Mouse (Mus musculus) thymus, postnatal 0 days (tissue): ENCODE data around the gene Vmn1r63. TPM values are rescaled to one million over a fixed set of nuclear protein-coding genes. Genes with fewer than 3 reads are reported as not detected.
"Not testable (repeated sequence)": the region's sequence is repeated elsewhere in the genome, so short reads cannot be mapped to it uniquely, and the experiment has no call there.

Experiments used
- DNase-seq: peaks from one replicate; pipeline ENCODE4 v3.0.0-alpha.2; 2015; ENCODE audit warnings: low spot score
- polyA plus RNA-seq: library from polyadenylated mRNA; unstranded; fragments of >200 nt; fragmentation: Nextera tagmentation; extraction: Ambion mirVana; gene quantifications from 2 replicates; pipeline ENCODE4 v1.2.1, GENCODE M21; 2015

Vmn1r63 gene
- not detected in 2 replicates for polyA plus RNA-seq

DNA sequence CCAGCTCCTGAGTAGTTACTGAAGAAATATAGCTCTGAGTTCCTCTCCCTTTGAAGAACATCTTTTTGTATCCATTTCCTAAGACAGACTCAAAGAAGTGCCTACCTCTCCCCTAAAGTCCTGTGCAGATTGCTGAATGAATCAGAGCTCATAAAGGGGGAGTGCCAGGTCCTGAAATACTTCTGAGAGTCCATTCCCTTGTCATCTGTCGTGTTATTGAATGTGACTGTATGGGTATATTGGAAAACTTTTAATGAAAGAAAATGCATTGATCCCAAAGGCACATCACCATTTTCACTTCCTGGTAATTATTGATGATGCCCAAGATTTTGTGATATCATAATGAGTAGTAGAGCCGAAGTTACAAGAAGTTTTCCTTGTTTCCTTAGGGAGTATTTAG, at the start of gene Vmn1r63:
Vmn1r63 (minus strand) TSS at position 101 of the 400 bp plus-strand sequence.
- DNase-seq, result not testable (repeated sequence)

Other genes with a start within 250 kb of the Vmn1r63 start
- gene Vmn1r61, start 192.2 kb downstream of the Vmn1r63 start, polyA plus RNA-seq, result not detected in 2 replicates
- not detected in 2 replicates for gene Vmn1r62, start 131.8 kb downstream of the Vmn1r63 start, polyA plus RNA-seq
- gene Vmn1r64, start 79.1 kb upstream of the Vmn1r63 start, polyA plus RNA-seq, result not detected in 2 replicates
- not detected in 2 replicates for gene Vmn1r65, start 205.6 kb upstream of the Vmn1r63 start, polyA plus RNA-seq
- gene Nlrp4c, start 239.7 kb upstream of the Vmn1r63 start, polyA plus RNA-seq, result not detected in 2 replicates